ENCODE assay signal across 8 mouse cellular contexts in the genomic region with DNA sequence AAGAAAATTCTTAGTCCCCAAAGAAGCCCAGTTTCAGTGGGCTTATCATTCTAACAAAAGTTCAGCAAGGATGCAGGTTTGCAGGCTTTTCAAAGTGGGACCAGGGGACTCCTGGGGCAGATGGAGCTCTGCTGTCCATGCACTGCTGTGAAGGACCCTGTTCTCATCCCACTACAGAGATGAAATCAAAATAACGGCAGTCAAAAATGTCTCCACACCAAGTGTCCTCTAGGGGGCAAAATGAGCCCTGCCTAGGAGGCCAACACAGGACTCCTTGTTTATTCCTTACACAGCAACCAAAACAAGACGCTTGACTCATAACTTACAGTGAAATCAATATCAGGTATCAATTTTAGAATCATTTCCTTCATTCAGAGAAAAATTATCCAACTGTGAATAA.
DNase-seq lines count a peak whose midpoint lies in the region; ATAC-seq and TF ChIP-seq lines count a peak whose summit lies in the region.

No protein-coding gene starts in this region.

- no peaks in the 10 kb centered on the region for H3K4me1 ChIP-seq in kidney, embryonic 14.5 days (ENCODE audit: control insufficient read depth, insufficient read depth, low read length)
- H3K4me1 ChIP-seq in lung, adult 2 months (ENCODE audit: control insufficient read depth, insufficient read depth, low read length) = no peaks in the 10 kb centered on the region; the same call in 1 of the 2 replicates

- TF ChIP-seq POLR2A in lung, adult 2 months (IDR thresholded peaks at IDR 0.05; ENCODE audit: borderline replicate concordance, extremely low read depth, low read depth, low read length) = no peak

- no peak overlapping the region for H3K27ac ChIP-seq in kidney, embryonic 14.5 days (ENCODE audit: low read depth, low read length)

- 61% methylated on average over 2 of the region's 2 CpGs for WGBS in kidney, embryonic 14.5 days
- WGBS in lung, adult 2 months = 22% methylated on average over 2 of the region's 2 CpGs

- H3K9ac ChIP-seq in kidney, embryonic 14.5 days (ENCODE audit: low read depth, low read length) = no peak overlapping the region

- TF ChIP-seq CTCF in lung, adult 2 months (IDR thresholded peaks at IDR 0.05; ENCODE audit: insufficient read depth, low read length) = peak; percentile 37; the same call in 1 of the 2 replicates

- no peaks in the 10 kb centered on the region for H3K9me3 ChIP-seq in kidney, embryonic 14.5 days (ENCODE audit: control insufficient read depth, low read length)

- intact Hi-C loops in heart, postnatal 10 days (cut with DNase I) = loop anchor here (1.0 to 5.0 kb wide), 3 partner anchors 130 to 343 kb away; no protein-coding TSS in a partner anchor

- no peak for ATAC-seq in kidney, embryonic 14.5 days (ENCODE audit: low FRiP score, low TSS enrichment)

- peak; percentile 7 to 50 for DNase-seq in kidney, adult 8-10 months
- peak; percentile 6 for DNase-seq in Muller cell, postnatal 12 days (ENCODE audit: inconsistent ontology term)
- peak; percentile 55 to 59 for DNase-seq in cerebellum, adult 18-20 months
- DNase-seq in heart, postnatal 10 days = peak; percentile 44 to 50
- no peak for DNase-seq in lung, adult 2 months
- DNase-seq in thymus, postnatal 25 days = peak; percentile 24
- no peak for DNase-seq in urinary bladder, postnatal 25 days (ENCODE audit: low spot score)

- no peak overlapping the region for H3K4me2 ChIP-seq in kidney, embryonic 14.5 days (replicated peaks; ENCODE audit: low read depth, low read length)

- no peaks in the 10 kb centered on the region for H3K36me3 ChIP-seq in kidney, embryonic 14.5 days (ENCODE audit: control insufficient read depth, insufficient read depth, low read length)

- no peaks in the 10 kb centered on the region for H3K27me3 ChIP-seq in kidney, embryonic 14.5 days (ENCODE audit: control insufficient read depth, insufficient read depth, low read length)

- H3K4me3 ChIP-seq in kidney, embryonic 14.5 days (ENCODE audit: low read length) = no peak overlapping the region
- no peak overlapping the region for H3K4me3 ChIP-seq in lung, adult 2 months (replicated peaks; ENCODE audit: extremely low read depth, low read depth, low read length)

Comparison
In these comparisons a context has a peak if more than half of its experiments do, and no peak if none do; other contexts are left out.
1. DNase-seq: peak in kidney, adult 8-10 months (2 of 2), Muller cell, postnatal 12 days (single experiment), cerebellum, adult 18-20 months (2 of 2), heart, postnatal 10 days (2 of 2) and thymus, postnatal 25 days (single experiment); none in lung, adult 2 months (single experiment) and urinary bladder, postnatal 25 days (single experiment).